Mouse (Mus musculus): Measurements from ENCODE around the gene AB124611.

DNA sequence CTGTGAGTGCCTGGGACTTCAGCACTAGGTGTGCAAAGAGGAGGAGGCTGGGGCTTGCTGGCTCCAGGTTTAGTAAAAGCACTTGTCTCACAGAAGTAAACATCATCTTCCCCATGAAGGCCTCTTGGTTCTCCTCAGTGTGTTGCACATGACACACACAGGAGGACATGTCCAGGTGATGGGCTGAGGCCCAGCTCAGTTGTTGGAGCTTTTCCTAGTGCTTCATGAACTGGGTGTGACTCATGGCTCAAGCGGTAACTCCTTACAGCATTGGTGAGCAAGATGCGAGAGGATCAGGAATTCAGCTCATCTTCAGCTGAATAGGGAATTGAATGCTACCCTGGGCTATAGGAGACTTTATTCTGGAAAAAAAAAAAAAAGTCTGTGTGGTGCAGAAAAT is 28.3 kb upstream of the AB124611 start:
- TF ChIP-seq CTCF (IDR thresholded peaks at IDR 0.05; ENCODE audit: low read depth) (no peak), EP300 (IDR thresholded peaks at IDR 0.05; ENCODE audit: low read depth) (no peak)
